Mouse (Mus musculus) hindbrain, embryonic 13.5 days (tissue): ENCODE measurements at regions not wholly inside any gene's neighbourhood (a gene's known extent, or its start where the extent isn't known, plus 50 kb on each side); places are given as distances from the start of the nearest gene placed in this dataset.

Experiments used
- ATAC-seq: fragments of 200-750 bp; cut with Nextera tagmentation; 2 replicates; pipeline ENCODE4 v1.8.0; 2017; ENCODE audit warnings: moderate TSS enrichment; ENCODE audit not compliant: low FRiP score
- H3K27ac ChIP-seq: fragments of 300-500 bp; sonication (generic); 2 replicates; pipeline ENCODE4 v1.5.1; 2015; ENCODE audit warnings: inconsistent platforms, mild to moderate bottlenecking, moderate library complexity
- H3K27me3 ChIP-seq: fragments of 300-500 bp; sonication (generic); 2 replicates; pipeline ENCODE4 v1.6.1; 2015; ENCODE audit warnings: mild to moderate bottlenecking, inconsistent platforms
- H3K36me3 ChIP-seq: fragments of 300-500 bp; sonication (generic); 2 replicates; pipeline ENCODE4 v1.6.1; 2015; ENCODE audit warnings: mild to moderate bottlenecking, inconsistent platforms
- H3K4me1 ChIP-seq: fragments of 300-500 bp; sonication (generic); replicated peaks from 2 replicates; pipeline ENCODE4 v1.6.1; 2015; ENCODE audit warnings: inconsistent platforms
- H3K4me2 ChIP-seq: fragments of 300-500 bp; sonication (generic); 2 replicates; pipeline ENCODE4 v1.6.1; 2015; ENCODE audit warnings: inconsistent platforms, mild to moderate bottlenecking, moderate library complexity
- H3K4me3 ChIP-seq: fragments of 300-500 bp; sonication (generic); 2 replicates; pipeline ENCODE4 v1.5.1; 2015; ENCODE audit warnings: mild to moderate bottlenecking, inconsistent platforms
- H3K9ac ChIP-seq: fragments of 300-500 bp; sonication (generic); 2 replicates; pipeline ENCODE4 v1.6.1; 2015; ENCODE audit warnings: mild to moderate bottlenecking, inconsistent platforms
- H3K9me3 ChIP-seq: fragments of 300-500 bp; sonication (generic); 2 replicates; pipeline ENCODE4 v1.6.1; 2016; ENCODE audit warnings: inconsistent platforms
- WGBS: fragments of 180-500 bp; shearing (Covaris S2); methylation state at CpG from one replicate; pipeline ENCODE4 v1.1.7; 2015; 5-methylcytosine and 5-hydroxymethylcytosine counted together

DNA sequence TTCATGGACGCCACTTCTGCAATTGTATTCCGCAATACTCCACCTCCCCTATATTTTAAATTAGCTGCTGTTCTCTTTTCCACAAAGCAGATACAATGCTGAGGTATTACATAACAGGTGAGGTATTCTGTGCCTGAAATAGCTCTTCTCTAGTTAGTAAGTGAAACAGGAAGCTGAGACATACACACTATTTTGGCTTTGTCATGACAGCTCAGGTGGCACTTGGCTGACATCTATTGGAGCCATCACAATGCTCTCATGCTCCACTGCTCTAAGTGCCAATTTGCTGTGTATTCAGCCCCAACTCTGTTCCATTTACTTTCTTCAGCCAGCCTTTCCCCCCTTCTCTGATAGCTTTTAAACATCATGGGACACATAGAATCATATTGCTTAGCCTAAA, 743.7 kb upstream of the Car10 start:
- no peak overlapping the region for H3K9ac ChIP-seq
- H3K9me3 ChIP-seq: no peaks in the 10 kb centered on the region
- H3K4me1 ChIP-seq: no peaks in the 10 kb centered on the region
- H3K36me3 ChIP-seq: no peaks in the 10 kb centered on the region
- H3K4me2 ChIP-seq: no peak overlapping the region
- no peaks in the 10 kb centered on the region for H3K27me3 ChIP-seq
- H3K27ac ChIP-seq: no peak overlapping the region
- no peak overlapping the region for H3K4me3 ChIP-seq
- no peak for ATAC-seq
- WGBS: 87% methylated on average over 2 of the region's 2 CpGs

GRCm38 (mm10) chr11:92336545-92336944, 759.2 kb upstream of the Kif2b start:
- no peaks in the 10 kb centered on the region for H3K27me3 ChIP-seq
- H3K4me1 ChIP-seq: no peaks in the 10 kb centered on the region
- no peak overlapping the region for H3K4me2 ChIP-seq
- H3K9me3 ChIP-seq: no peaks in the 10 kb centered on the region
- no peak for ATAC-seq
- no peak overlapping the region for H3K4me3 ChIP-seq
- H3K9ac ChIP-seq: no peak overlapping the region
- H3K36me3 ChIP-seq: no peaks in the 10 kb centered on the region
- H3K27ac ChIP-seq: no peak overlapping the region
- 88% methylated on average over 2 of the region's 2 CpGs for WGBS

DNA sequence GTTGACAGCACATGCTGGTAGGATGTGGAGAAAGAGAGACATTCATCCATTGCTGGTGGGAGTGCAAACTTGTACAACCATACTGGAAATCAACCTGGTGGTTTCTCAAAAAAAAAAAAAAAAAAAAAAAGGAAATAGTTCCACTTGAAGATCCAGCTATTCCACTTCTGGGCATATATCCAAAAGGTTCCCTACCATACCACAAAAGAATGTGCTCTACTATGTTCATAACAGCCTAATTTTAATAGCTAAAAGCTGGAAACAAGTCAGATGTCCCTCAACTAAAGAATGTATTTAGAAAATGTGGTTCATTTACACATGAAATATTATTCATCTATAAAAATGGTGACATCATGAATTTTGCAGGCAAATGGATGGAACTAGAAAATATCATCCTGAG, 757.9 kb upstream of the Kif2b start:
- no peak overlapping the region for H3K27ac ChIP-seq
- no peak overlapping the region for H3K4me2 ChIP-seq
- no peak overlapping the region for H3K4me3 ChIP-seq
- no peaks in the 10 kb centered on the region for H3K27me3 ChIP-seq
- no peak for ATAC-seq
- no peaks in the 10 kb centered on the region for H3K4me1 ChIP-seq
- H3K9ac ChIP-seq: no peak overlapping the region
- H3K9me3 ChIP-seq: no peaks in the 10 kb centered on the region
- H3K36me3 ChIP-seq: no peaks in the 10 kb centered on the region

DNA sequence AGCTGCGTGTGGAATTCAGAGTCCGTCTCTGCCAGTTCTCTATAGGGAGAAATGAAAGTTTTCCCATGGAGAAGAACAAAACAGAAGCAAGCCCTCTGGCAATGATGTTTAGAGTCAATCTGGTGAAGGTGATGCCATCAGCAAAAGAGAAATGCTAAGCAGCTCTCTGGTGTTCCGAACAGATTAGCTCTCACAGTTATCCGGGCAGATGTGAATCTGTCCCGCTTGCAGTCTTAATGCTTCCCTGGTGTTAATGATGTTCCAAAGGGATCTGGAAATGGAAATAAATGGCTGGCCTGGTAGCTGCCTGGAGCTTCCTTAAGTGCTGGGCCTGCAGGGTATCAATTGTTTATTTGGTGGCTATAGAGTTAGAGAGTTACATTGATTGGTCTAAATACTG, 725.7 kb upstream of the Kif2b start:
- H3K4me2 ChIP-seq: no peak overlapping the region
- no peak overlapping the region for H3K9ac ChIP-seq
- H3K4me1 ChIP-seq: peaks cover 4% of the 10 kb centered on the region; the same call in 1 of the 2 replicates
- H3K36me3 ChIP-seq: no peaks in the 10 kb centered on the region
- no peaks in the 10 kb centered on the region for H3K27me3 ChIP-seq
- no peaks in the 10 kb centered on the region for H3K9me3 ChIP-seq
- 46% methylated on average over 5 of the region's 5 CpGs for WGBS
- no peak overlapping the region for H3K4me3 ChIP-seq
- ATAC-seq: peak; percentile 21; the same call in 1 of the 2 replicates
- H3K27ac ChIP-seq: no peak overlapping the region
